Mouse (Mus musculus) spleen, adult 2 months (tissue): ENCODE data around the gene Hapln3. TPM values are rescaled to one million over a fixed set of nuclear protein-coding genes. Genes with fewer than 3 reads are reported as not detected.

Experiments
- DNase-seq, 2 experiments: peaks; one replicate each; pipeline versions ENCODE4 v3.0.0 to v3.0.0-alpha.2; 2012 to 2021; ENCODE audit warnings: low spot score in 2 of 2, low read depth in 1 of 2
- H3K27ac ChIP-seq: fragments of 200-500 bp; 2 replicates; pipeline ENCODE4 v1.5.1; 2012; ENCODE audit warnings: low read length, inconsistent platforms; ENCODE audit not compliant: insufficient read depth
- H3K27me3 ChIP-seq: fragments of 200-500 bp; 2 replicates; pipeline ENCODE4 v1.6.1; 2012; ENCODE audit warnings: mild to moderate bottlenecking, moderate library complexity, low read length, inconsistent platforms; ENCODE audit not compliant: control insufficient read depth, insufficient read depth
- H3K36me3 ChIP-seq: fragments of 200-500 bp; 2 replicates; pipeline ENCODE4 v1.6.1; 2012; ENCODE audit warnings: mild to moderate bottlenecking, low read length, inconsistent platforms; ENCODE audit not compliant: control insufficient read depth, insufficient read depth
- H3K4me1 ChIP-seq: fragments of 200-500 bp; 2 replicates; pipeline ENCODE4 v1.6.1; 2011; ENCODE audit warnings: inconsistent platforms; ENCODE audit not compliant: control insufficient read depth, insufficient read depth, insufficient read length
- H3K4me3 ChIP-seq: fragments of 200-500 bp; 2 replicates; pipeline ENCODE4 v1.5.1; 2011; ENCODE audit warnings: mild to moderate bottlenecking, inconsistent platforms; ENCODE audit not compliant: insufficient read depth, insufficient read length; ENCODE audit errors: extremely low read depth
- CTCF ChIP-seq: fragments of 200-500 bp; IDR thresholded peaks from 2 replicates; pipeline ENCODE4 v1.5.1; 2011; ENCODE audit warnings: mild to moderate bottlenecking, inconsistent platforms; ENCODE audit not compliant: insufficient read depth, insufficient read length, insufficient replicate concordance; ENCODE audit errors: extremely low read depth
- POLR2A ChIP-seq: fragments of 200-500 bp; IDR thresholded peaks from 2 replicates; pipeline ENCODE4 v1.6.1; 2011; ENCODE audit warnings: low read depth, low read length, inconsistent platforms
- WGBS: fragments of 180-500 bp; shearing (Covaris S2); methylation state at CpG from one replicate; pipeline ENCODE4 v1.1.7; 2018; 5-methylcytosine and 5-hydroxymethylcytosine counted together
- polyA plus RNA-seq: library from polyadenylated mRNA; depleted of rRNA; stranded (reverse); fragments of >200 nt; gene quantifications from 2 replicates; pipeline ENCODE4 v1.2.3, GENCODE M21; 2012; rRNA removed

Gene Hapln3
- polyA plus RNA-seq, 1 experiment = 1.5 TPM

DNA sequence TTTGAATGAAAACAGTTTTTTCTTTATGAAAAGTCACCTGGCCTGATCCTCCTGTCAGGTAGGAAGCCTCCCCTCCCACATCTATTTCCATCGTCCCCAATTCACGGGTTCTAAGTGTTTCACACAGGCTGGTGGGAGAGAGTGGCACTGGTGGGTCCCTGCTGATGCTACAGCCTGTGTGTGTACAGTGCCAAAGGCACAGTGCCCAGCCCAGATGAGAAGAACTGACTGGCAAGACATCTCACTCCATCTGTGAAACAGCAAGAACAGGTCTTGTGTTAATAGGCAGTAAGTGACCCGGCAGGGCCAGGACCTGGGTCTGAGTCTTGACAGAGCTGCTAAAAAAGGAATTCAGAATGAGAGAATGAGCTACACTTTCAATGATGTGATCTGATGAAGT is 51.6 kb downstream of the Hapln3 start:
- Histone ChIP-seq H3K4me1 (no peaks in the 10 kb centered on the region), H3K4me3 (no peak overlapping the region), H3K27me3 (no peaks in the 10 kb centered on the region), H3K36me3 (no peaks in the 10 kb centered on the region), H3K27ac (no peak overlapping the region)
- TF ChIP-seq POLR2A (no peak), CTCF (no peak)
- WGBS = 55% methylated on average over 3 of the region's 3 CpGs
- DNase-seq = no peak

DNA sequence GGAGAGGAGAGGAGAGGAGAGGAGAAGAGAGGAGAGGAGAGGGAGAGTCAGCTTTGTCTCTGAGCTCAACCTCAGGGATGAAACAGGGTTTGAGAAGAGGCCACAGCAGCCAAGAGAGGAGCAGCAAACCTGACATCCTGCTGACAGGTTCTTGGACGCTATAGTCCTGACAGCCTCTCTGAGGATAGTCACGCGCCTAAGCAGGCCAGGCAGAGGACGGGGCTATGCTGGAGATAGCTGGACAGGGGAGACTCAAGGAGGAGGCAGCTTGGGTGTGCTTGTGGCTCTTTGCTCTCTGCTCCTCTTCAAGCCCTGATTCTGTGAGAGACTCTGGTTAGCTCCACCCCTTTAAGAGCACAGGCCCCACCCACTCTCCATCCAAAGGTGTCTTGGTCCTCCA is 62.6 kb downstream of the Hapln3 start:
- TF ChIP-seq CTCF (no peak), POLR2A (no peak)
- Histone ChIP-seq H3K4me1 (no peaks in the 10 kb centered on the region), H3K27me3 (no peaks in the 10 kb centered on the region), H3K4me3 (no peak overlapping the region), H3K36me3 (no peaks in the 10 kb centered on the region), H3K27ac (no peak overlapping the region)
- 72% methylated on average over 4 of the region's 4 CpGs for whole genome bisulfite sequencing
- no peak for DNase-seq

- H3K27me3 ChIP-seq = no peaks in the 10 kb centered on the region
- H3K36me3 ChIP-seq = no peaks in the 10 kb centered on the region
- no peak overlapping the region for H3K4me3 ChIP-seq
- WGBS = 68% methylated on average over 7 of the region's 7 CpGs
- DNase-seq = no peak
- H3K4me1 ChIP-seq = no peaks in the 10 kb centered on the region
- TF ChIP-seq POLR2A = no peak
- no peak for TF ChIP-seq CTCF
- no peak overlapping the region for H3K27ac ChIP-seq
These were observed 63.4 kb downstream of the Hapln3 start for GRCm38 (mm10) chr7:79067466-79067865.

Other genes with a start within 250 kb of the Hapln3 start
- 14.6 and 18.1 TPM in 2 replicates for gene Aen, start 235.2 kb downstream of the Hapln3 start, polyA plus RNA-seq
- 205 and 302 TPM in 2 replicates for gene Isg20, start 217.6 kb downstream of the Hapln3 start, polyA plus RNA-seq
- 0.02 TPM in 1 of 2 replicates, not detected in the other for gene Acan, start 77.5 kb downstream of the Hapln3 start, polyA plus RNA-seq
- 799 and 1,110 TPM in 2 replicates for gene Mfge8, start 18.0 kb upstream of the Hapln3 start, polyA plus RNA-seq
- gene Abhd2, start 142.2 kb upstream of the Hapln3 start, polyA plus RNA-seq = 12.8 and 13.5 TPM in 2 replicates